Comparison of ENCODE assay signal across 8 mouse cellular contexts in the genomic region with DNA sequence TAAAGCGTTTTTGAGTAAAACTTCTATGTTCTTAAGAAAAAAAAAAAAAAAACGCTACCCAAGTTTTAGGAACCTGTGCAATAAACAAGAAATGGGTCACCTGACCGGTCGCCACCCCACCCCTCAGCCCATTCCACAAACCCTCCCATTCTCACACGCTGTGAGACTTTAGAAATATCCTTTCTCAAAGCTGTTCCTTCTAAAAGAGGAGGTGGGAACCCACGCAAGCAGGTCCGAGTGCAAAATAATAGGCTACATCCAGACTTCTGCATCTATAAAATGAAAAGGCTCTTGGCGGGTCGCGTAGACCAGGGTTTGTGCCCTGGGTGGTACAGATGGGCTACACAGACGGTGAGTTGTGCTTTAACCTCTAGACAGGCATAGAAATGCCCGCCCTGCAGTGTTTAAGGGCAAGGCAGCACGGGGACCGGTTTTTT. TPM values are rescaled to one million over a fixed set of nuclear protein-coding genes. Genes with fewer than 3 reads are reported as not detected.
DNase-seq lines count a peak whose midpoint lies in the region; ATAC-seq and TF ChIP-seq lines count a peak whose summit lies in the region.

No protein-coding gene starts in this region.

- peak overlapping the region; percentile 41 to 62 for H3K4me3 ChIP-seq in heart, embryonic 14.5 days (ENCODE audit: control insufficient read depth in 1 of 2, insufficient read depth in 1 of 2, low read depth in 1 of 2, low read length in 2 of 2)
- peak overlapping the region; percentile 87 for H3K4me3 ChIP-seq in embryonic facial prominence, embryonic 12.5 days
- H3K4me3 ChIP-seq in hindbrain, postnatal 0 days (ENCODE audit: low read length) = peak overlapping the region; percentile 37

- no peak for ATAC-seq in heart, embryonic 14.5 days (ENCODE audit: insufficient number of reproducible peaks, insufficient read depth, low FRiP score, low read depth)
- ATAC-seq in embryonic facial prominence, embryonic 12.5 days (ENCODE audit: insufficient number of reproducible peaks, insufficient read depth, low FRiP score, low TSS enrichment) = no peak
- ATAC-seq in hindbrain, postnatal 0 days = no peak

- peaks cover 6 to 14% of the 10 kb centered on the region in 2 experiments for H3K4me1 ChIP-seq in heart, embryonic 14.5 days (ENCODE audit: control insufficient read depth in 2 of 2, insufficient read depth in 2 of 2, low read length in 2 of 2)
- H3K4me1 ChIP-seq in embryonic facial prominence, embryonic 12.5 days = peaks cover 13% of the 10 kb centered on the region
- peaks cover 12% of the 10 kb centered on the region; the same call in 1 of the 2 replicates for H3K4me1 ChIP-seq in hindbrain, postnatal 0 days (ENCODE audit: insufficient read depth, low read length)

- peak overlapping the region; percentile 77 for H3K4me2 ChIP-seq in heart, embryonic 14.5 days (ENCODE audit: low read length)
- H3K4me2 ChIP-seq in embryonic facial prominence, embryonic 12.5 days (replicated peaks) = peak overlapping the region; percentile 95
- H3K4me2 ChIP-seq in hindbrain, postnatal 0 days (ENCODE audit: low read depth, low read length) = peak overlapping the region; percentile 96

- H3K27me3 ChIP-seq in heart, embryonic 14.5 days (ENCODE audit: control insufficient read depth, insufficient read depth, low read length) = no peaks in the 10 kb centered on the region
- no peaks in the 10 kb centered on the region for H3K27me3 ChIP-seq in embryonic facial prominence, embryonic 12.5 days
- H3K27me3 ChIP-seq in hindbrain, postnatal 0 days (ENCODE audit: insufficient read depth, low read length) = no peaks in the 10 kb centered on the region

- TF ChIP-seq CTCF in hindbrain, postnatal 0 days (IDR thresholded peaks at IDR 0.05; ENCODE audit: low read depth) = no peak

- no peak for DNase-seq in heart, adult 8-10 months (ENCODE audit: low spot score)
- peak; percentile 87 for DNase-seq in A20 (ENCODE audit: low read depth, low spot score)
- no peak for DNase-seq in hindbrain, postnatal 0 days (ENCODE audit: low spot score)
- peak; percentile 57 for DNase-seq in lung, postnatal 25 days (ENCODE audit: low spot score)
- no peak for DNase-seq in thymus, postnatal 14 days
- DNase-seq in cerebellum, adult 9-10 months = no peak

- peak overlapping the region; percentile 78 for H3K9ac ChIP-seq in heart, embryonic 14.5 days (ENCODE audit: low read length)
- peak overlapping the region; percentile 15; the same call in 1 of the 2 replicates for H3K9ac ChIP-seq in embryonic facial prominence, embryonic 12.5 days
- H3K9ac ChIP-seq in hindbrain, postnatal 0 days (replicated peaks; ENCODE audit: low read length) = peak overlapping the region; percentile 67

- H3K27ac ChIP-seq in heart, embryonic 14.5 days (replicated peaks in 1 of 2; ENCODE audit: control insufficient read depth in 1 of 2, insufficient read depth in 1 of 2, low read depth in 2 of 2, low read length in 2 of 2) = peak overlapping the region; percentile 99 to 100
- peak overlapping the region; percentile 96 for H3K27ac ChIP-seq in embryonic facial prominence, embryonic 12.5 days
- H3K27ac ChIP-seq in hindbrain, postnatal 0 days = peak overlapping the region; percentile 98

- no peaks in the 10 kb centered on the region for H3K9me3 ChIP-seq in heart, embryonic 14.5 days (ENCODE audit: control insufficient read depth, low read length)
- H3K9me3 ChIP-seq in embryonic facial prominence, embryonic 12.5 days = no peaks in the 10 kb centered on the region
- H3K9me3 ChIP-seq in hindbrain, postnatal 0 days (ENCODE audit: low read length) = no peaks in the 10 kb centered on the region

- WGBS in heart, embryonic 14.5 days = 3% methylated on average over 14 of the region's 14 CpGs
- 3% methylated on average over 14 of the region's 14 CpGs for WGBS in embryonic facial prominence, embryonic 12.5 days
- WGBS in hindbrain, postnatal 0 days = 2% methylated on average over 14 of the region's 14 CpGs

- peaks cover 13% of the 10 kb centered on the region for H3K36me3 ChIP-seq in heart, embryonic 14.5 days (ENCODE audit: control insufficient read depth, insufficient read depth, low read length)
- H3K36me3 ChIP-seq in embryonic facial prominence, embryonic 12.5 days = peaks cover 11% of the 10 kb centered on the region
- H3K36me3 ChIP-seq in hindbrain, postnatal 0 days (ENCODE audit: insufficient read depth, low read length) = peaks cover 9% of the 10 kb centered on the region

RNA-seq across cellular contexts. Expression of a gene that starts 1.5 kb away (rescaled TPM):
- 38.2 and 40.9 TPM in 2 replicates for polyA plus RNA-seq in heart, embryonic 14.5 days (2014; fragmentation: Nextera tagmentation; extraction: Ambion mirVana)
- 10 to 100 TPM; 51.3 to 58.4 (median 53.2) TPM for total RNA-seq in heart, adult 8-10 months (2022)
- 32.9 TPM in 2 replicates for polyA plus RNA-seq in embryonic facial prominence, embryonic 12.5 days (2016; fragmentation: Nextera tagmentation; extraction: Ambion mirVana)
- total RNA-seq in hindbrain, postnatal 0 days (2014; rRNA removed) = 13.2 and 20.1 TPM in 2 replicates
- 33.9 and 34.8 TPM in 2 replicates for polyA plus RNA-seq in hindbrain, postnatal 0 days (2015; fragmentation: Nextera tagmentation; extraction: Ambion mirVana)

RNA-seq across cellular contexts. Expression of a gene that starts 36.1 kb away (rescaled TPM):
- polyA plus RNA-seq in heart, embryonic 14.5 days (2014; fragmentation: Nextera tagmentation; extraction: Ambion mirVana) = 1.3 and 1.6 TPM in 2 replicates
- 1 to 10 TPM; 6.8 to 8.1 (median 7.5) TPM for total RNA-seq in heart, adult 8-10 months (2022)
- polyA plus RNA-seq in embryonic facial prominence, embryonic 12.5 days (2016; fragmentation: Nextera tagmentation; extraction: Ambion mirVana) = 11.8 and 13.9 TPM in 2 replicates
- 7.0 and 10.1 TPM in 2 replicates for total RNA-seq in hindbrain, postnatal 0 days (2014; rRNA removed)
- polyA plus RNA-seq in hindbrain, postnatal 0 days (2015; fragmentation: Nextera tagmentation; extraction: Ambion mirVana) = 10.4 and 10.5 TPM in 2 replicates

Comparison
In these comparisons a context has a peak if more than half of its experiments do, and no peak if none do; other contexts are left out.
1. H3K4me3 ChIP-seq: peak in every context shown above with its lines; median percentile 87 in embryonic facial prominence, embryonic 12.5 days; 52 in heart, embryonic 14.5 days; 37 in hindbrain, postnatal 0 days.
2. H3K9ac ChIP-seq: peak in every context shown above with its lines; median percentile 78 in heart, embryonic 14.5 days; 67 in hindbrain, postnatal 0 days; 15 in embryonic facial prominence, embryonic 12.5 days.
3. DNase-seq: peak in A20 (single experiment) and lung, postnatal 25 days (single experiment); none in heart, adult 8-10 months (single experiment), hindbrain, postnatal 0 days (single experiment), thymus, postnatal 14 days (single experiment) and cerebellum, adult 9-10 months (single experiment).
4. Peak in every context shown above with its lines, with median percentiles within 50 percentile points of each other: H3K27ac ChIP-seq and H3K4me2 ChIP-seq.